Mouse (Mus musculus) olfactory bulb, adult 2 months (tissue): ENCODE measurements around the gene Camta1.

Experiments
- CTCF ChIP-seq: fragments of 200-500 bp; IDR thresholded peaks from 2 replicates; pipeline ENCODE4 v1.5.1; 2012; ENCODE audit warnings: low read depth, mild to moderate bottlenecking, low read length, moderate library complexity; ENCODE audit not compliant: insufficient read depth
- POLR2A ChIP-seq: fragments of 200-500 bp; IDR thresholded peaks from 2 replicates; pipeline ENCODE4 v1.6.1; 2012; ENCODE audit warnings: mild to moderate bottlenecking, low read depth, low read length, moderate library complexity; ENCODE audit not compliant: insufficient read depth

DNA sequence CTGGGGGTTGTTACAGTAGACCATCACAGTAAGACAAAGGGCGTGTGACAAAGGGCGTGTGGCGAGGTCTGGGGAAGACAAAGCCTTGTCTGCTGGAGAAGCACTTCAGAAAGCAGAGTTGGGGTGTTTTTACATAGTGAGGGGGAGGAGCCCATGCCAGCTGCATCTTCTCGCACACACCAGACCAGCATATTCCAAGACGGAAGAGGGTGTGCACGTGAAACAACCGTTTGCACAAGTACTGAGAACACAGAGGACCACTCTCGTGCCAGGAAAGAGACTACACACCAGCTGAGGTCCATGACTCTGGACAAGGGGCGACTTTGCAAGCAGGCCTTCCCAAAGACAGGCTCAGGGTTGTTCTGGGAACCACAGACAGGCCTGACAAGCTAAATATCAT, 306.2 kb downstream of the Camta1 start:
- TF ChIP-seq CTCF (no peak), POLR2A (no peak)
